Mouse (Mus musculus): ENCODE measurements at regions not wholly inside any gene's neighbourhood (a gene's known extent, or its start where the extent isn't known, plus 50 kb on each side); places are given as distances from the start of the nearest gene placed in this dataset.

DNA sequence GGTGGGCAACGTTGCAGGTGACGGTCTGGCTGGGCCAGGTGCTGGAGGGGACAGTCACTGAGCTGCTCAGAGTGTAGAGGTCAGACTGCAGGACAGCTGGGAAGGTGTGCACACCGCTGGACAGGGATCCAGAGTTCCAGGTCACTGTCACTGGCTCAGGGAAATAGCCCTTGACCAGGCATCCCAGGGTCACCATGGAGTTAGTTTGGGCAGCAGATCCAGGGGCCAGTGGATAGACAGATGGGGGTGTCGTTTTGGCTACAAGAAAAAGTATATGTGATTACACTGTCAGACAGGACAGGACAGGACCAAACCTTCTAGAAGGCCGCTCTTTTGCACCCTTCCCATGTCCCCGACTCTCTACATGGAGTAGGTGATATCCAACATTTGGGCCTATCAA is 144.5 kb downstream of the Tmem121 start:
- TF ChIP-seq CTCF (IDR thresholded peaks at IDR 0.05; ENCODE audit: low read depth, low read length) (no peak), POLR2A (IDR thresholded peaks at IDR 0.05; ENCODE audit: borderline replicate concordance, low read depth, low read length) (no peak)

All from bone marrow macrophage, adult 2 months (primary cell).